Mouse (Mus musculus): ENCODE results near the gene Siglec1. TPM values are rescaled to one million over a fixed set of nuclear protein-coding genes. Genes with fewer than 3 reads are reported as not detected.

Gene Siglec1
- polyA plus RNA-seq (2014; fragmentation: Illumina TruSeq; extraction: RNeasy Lipid Tissue Mini Kit (QIAGEN cat#74804); ENCODE audit: low read depth, low replicate concordance) = not detected

GRCm38 (mm10) chr2:131086667-131087390 lies at the start of gene Siglec1:
Siglec1 (minus strand) TSS chr2:131086765.

GRCm38 (mm10) chr2:131132930-131133547 lies 46.5 kb upstream of the Siglec1 start, which contains the start of gene Gm11037:
Gm11037 (plus strand) TSS chr2:131133497.

GRCm38 (mm10) chr2:131127161-131127730 lies 40.7 kb upstream of the Siglec1 start, which contains the start of gene Hspa12b:
Hspa12b (plus strand) TSS chr2:131127280.

DNA sequence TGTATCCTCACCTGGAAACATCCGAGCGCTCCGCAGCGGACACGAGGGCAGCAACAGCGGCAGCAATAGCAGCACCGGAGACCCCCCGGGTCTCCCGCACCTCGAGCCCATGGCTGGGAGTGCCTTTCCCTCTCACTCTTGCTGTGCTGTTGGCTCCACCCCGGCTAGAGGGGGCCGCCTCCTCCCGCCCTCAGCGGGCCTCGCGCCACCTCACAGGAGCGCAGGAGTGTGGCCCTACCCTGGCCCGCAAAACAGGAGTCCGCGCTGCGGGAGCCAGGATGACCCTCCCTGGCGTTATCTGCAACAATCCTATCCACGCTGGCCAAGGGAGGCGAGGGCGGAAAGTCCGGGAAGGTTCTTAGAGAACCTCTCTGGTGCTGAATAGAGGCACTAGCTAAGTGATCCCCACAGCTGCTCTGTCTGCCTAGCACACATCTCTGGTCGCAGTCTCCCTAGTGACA lies 23.1 kb downstream of the Siglec1 start, which contains the start of gene Adam33:
Gene Adam33 (minus strand): TSS at position 411 of the 461 bp plus-strand sequence.

DNA sequence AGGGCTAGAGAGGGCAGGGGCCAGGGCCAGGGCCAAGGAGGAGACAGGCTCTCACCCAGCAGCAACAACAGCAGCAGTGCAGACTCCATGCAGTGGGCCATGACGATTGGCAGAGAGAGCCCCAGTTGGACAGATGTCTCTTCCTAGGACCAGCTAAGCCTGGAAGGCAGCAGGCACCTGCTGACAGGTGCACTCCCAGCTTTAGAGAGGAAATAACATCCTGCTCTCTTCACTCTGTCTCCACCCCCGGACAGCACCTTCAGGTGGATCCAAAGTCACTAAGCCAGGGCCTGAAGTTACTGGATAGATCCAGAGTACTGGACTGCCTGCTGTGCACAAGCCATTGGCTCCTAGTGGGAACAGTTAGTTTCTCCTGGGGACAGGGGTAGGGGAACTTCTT lies 43.6 kb downstream of the Siglec1 start, which contains the start of gene Gfra4:
Gene Gfra4 (minus strand): TSS at position 101 of the 400 bp plus-strand sequence.

Other genes with a start within 250 kb of the Siglec1 start
- gene 4930402H24Rik, start 180.4 kb downstream of the Siglec1 start, polyA plus RNA-seq (2014; fragmentation: Illumina TruSeq; extraction: RNeasy Lipid Tissue Mini Kit (QIAGEN cat#74804); ENCODE audit: low read depth, low replicate concordance) = 76.6 TPM
- 30.2 TPM for gene Atrn, start 180.3 kb downstream of the Siglec1 start, polyA plus RNA-seq (2014; fragmentation: Illumina TruSeq; extraction: RNeasy Lipid Tissue Mini Kit (QIAGEN cat#74804); ENCODE audit: low read depth, low replicate concordance)
- 0.24 TPM for gene Gfra4, start 43.7 kb downstream of the Siglec1 start, polyA plus RNA-seq (2014; fragmentation: Illumina TruSeq; extraction: RNeasy Lipid Tissue Mini Kit (QIAGEN cat#74804); ENCODE audit: low read depth, low replicate concordance)
- not detected for gene Adam33, start 23.0 kb downstream of the Siglec1 start, polyA plus RNA-seq (2014; fragmentation: Illumina TruSeq; extraction: RNeasy Lipid Tissue Mini Kit (QIAGEN cat#74804); ENCODE audit: low read depth, low replicate concordance)
- gene Hspa12b, start 40.5 kb upstream of the Siglec1 start, polyA plus RNA-seq (2014; fragmentation: Illumina TruSeq; extraction: RNeasy Lipid Tissue Mini Kit (QIAGEN cat#74804); ENCODE audit: low read depth, low replicate concordance) = 0.69 TPM
- not detected for gene Gm11037, start 46.7 kb upstream of the Siglec1 start, polyA plus RNA-seq (2014; fragmentation: Illumina TruSeq; extraction: RNeasy Lipid Tissue Mini Kit (QIAGEN cat#74804); ENCODE audit: low read depth, low replicate concordance)
- gene 1700037H04Rik, start 73.3 kb upstream of the Siglec1 start, polyA plus RNA-seq (2014; fragmentation: Illumina TruSeq; extraction: RNeasy Lipid Tissue Mini Kit (QIAGEN cat#74804); ENCODE audit: low read depth, low replicate concordance) = 0.57 TPM
- gene Cenpb, start 93.3 kb upstream of the Siglec1 start, polyA plus RNA-seq (2014; fragmentation: Illumina TruSeq; extraction: RNeasy Lipid Tissue Mini Kit (QIAGEN cat#74804); ENCODE audit: low read depth, low replicate concordance) = 11.4 TPM
- 2.1 TPM for gene Cdc25b, start 100.2 kb upstream of the Siglec1 start, polyA plus RNA-seq (2014; fragmentation: Illumina TruSeq; extraction: RNeasy Lipid Tissue Mini Kit (QIAGEN cat#74804); ENCODE audit: low read depth, low replicate concordance)
- gene Spef1, start 100.5 kb upstream of the Siglec1 start, polyA plus RNA-seq (2014; fragmentation: Illumina TruSeq; extraction: RNeasy Lipid Tissue Mini Kit (QIAGEN cat#74804); ENCODE audit: low read depth, low replicate concordance) = 1.4 TPM
- gene Ap5s1, start 120.3 kb upstream of the Siglec1 start, polyA plus RNA-seq (2014; fragmentation: Illumina TruSeq; extraction: RNeasy Lipid Tissue Mini Kit (QIAGEN cat#74804); ENCODE audit: low read depth, low replicate concordance) = 6.0 TPM
- 10.3 TPM for gene Mavs, start 147.3 kb upstream of the Siglec1 start, polyA plus RNA-seq (2014; fragmentation: Illumina TruSeq; extraction: RNeasy Lipid Tissue Mini Kit (QIAGEN cat#74804); ENCODE audit: low read depth, low replicate concordance)
- gene Pank2, start 175.7 kb upstream of the Siglec1 start, polyA plus RNA-seq (2014; fragmentation: Illumina TruSeq; extraction: RNeasy Lipid Tissue Mini Kit (QIAGEN cat#74804); ENCODE audit: low read depth, low replicate concordance) = 30.8 TPM